ENCODE assay signal across 8 mouse cellular contexts in genomic region chr11:20331690-20332537, GRCm38 (mm10). TPM values are rescaled to one million over a fixed set of nuclear protein-coding genes. Genes with fewer than 3 reads are reported as not detected.
A peak's percentile ranks its signal among the peaks of the same experiment; 100 is the strongest.
DNase-seq lines count a peak whose midpoint lies in the region; ATAC-seq and TF ChIP-seq lines count a peak whose summit lies in the region.

No protein-coding gene starts in this region.

- peak overlapping the region; percentile 47 for H3K4me3 ChIP-seq in kidney, adult 2 months (ENCODE audit: insufficient read depth, low read depth, low read length)
- H3K4me3 ChIP-seq in limb, embryonic 14.5 days (replicated peaks; ENCODE audit: low read length), result peak overlapping the region; percentile 55
- H3K4me3 ChIP-seq in midbrain, embryonic 14.5 days (replicated peaks; ENCODE audit: low read depth, low read length), result peak overlapping the region; percentile 78
- peak overlapping the region; percentile 66 for H3K4me3 ChIP-seq in stomach, embryonic 16.5 days (replicated peaks; ENCODE audit: low read length)

- H3K4me2 ChIP-seq in limb, embryonic 14.5 days (replicated peaks; ENCODE audit: low read depth, low read length, severe bottlenecking), result peak overlapping the region; percentile 94
- H3K4me2 ChIP-seq in midbrain, embryonic 14.5 days (ENCODE audit: low read length), result peak overlapping the region; percentile 86
- peak overlapping the region; percentile 85 for H3K4me2 ChIP-seq in stomach, embryonic 16.5 days (ENCODE audit: low read depth, low read length)

- H3K9ac ChIP-seq in limb, embryonic 14.5 days (ENCODE audit: low read depth, low read length, severe bottlenecking), result peak overlapping the region; percentile 68
- H3K9ac ChIP-seq in midbrain, embryonic 14.5 days (replicated peaks; ENCODE audit: low read length), result peak overlapping the region; percentile 74
- peak overlapping the region; percentile 81 for H3K9ac ChIP-seq in stomach, embryonic 16.5 days (ENCODE audit: low read length)

- TF ChIP-seq CTCF in kidney, adult 2 months (conservative IDR thresholded peaks at IDR 0.05; ENCODE audit: insufficient read depth, insufficient read length, low read depth, low read length), result no peak

- no peaks in the 10 kb centered on the region for H3K36me3 ChIP-seq in kidney, adult 2 months (ENCODE audit: control insufficient read depth, insufficient read depth, low read length)
- no peaks in the 10 kb centered on the region for H3K36me3 ChIP-seq in limb, embryonic 14.5 days (ENCODE audit: control insufficient read depth, insufficient read depth, low read length)
- no peaks in the 10 kb centered on the region for H3K36me3 ChIP-seq in midbrain, embryonic 14.5 days (ENCODE audit: control insufficient read depth, insufficient read depth, low read length)
- H3K36me3 ChIP-seq in stomach, embryonic 16.5 days (ENCODE audit: control insufficient read depth, insufficient read depth, low read length), result no peaks in the 10 kb centered on the region

- H3K27me3 ChIP-seq in kidney, adult 2 months (replicated peaks; ENCODE audit: control insufficient read depth, insufficient read depth, low read length), result no peaks in the 10 kb centered on the region
- no peaks in the 10 kb centered on the region for H3K27me3 ChIP-seq in limb, embryonic 14.5 days (ENCODE audit: control insufficient read depth, insufficient read depth, low read length)
- no peaks in the 10 kb centered on the region for H3K27me3 ChIP-seq in midbrain, embryonic 14.5 days (ENCODE audit: control insufficient read depth, insufficient read depth, low read length)
- no peaks in the 10 kb centered on the region for H3K27me3 ChIP-seq in stomach, embryonic 16.5 days (ENCODE audit: control insufficient read depth, insufficient read depth, low read length)

- peak; percentile 10 for ATAC-seq in limb, embryonic 14.5 days (ENCODE audit: low FRiP score, low read depth)
- peak; percentile 41 for ATAC-seq in midbrain, embryonic 14.5 days (ENCODE audit: low FRiP score, low TSS enrichment)
- ATAC-seq in stomach, embryonic 16.5 days (ENCODE audit: insufficient read depth, low FRiP score), result no peak

- H3K27ac ChIP-seq in kidney, adult 2 months (ENCODE audit: insufficient read depth, low read depth, low read length), result no peak overlapping the region
- H3K27ac ChIP-seq in limb, embryonic 14.5 days (replicated peaks; ENCODE audit: low read depth, low read length), result peak overlapping the region; percentile 84
- H3K27ac ChIP-seq in midbrain, embryonic 14.5 days (replicated peaks; ENCODE audit: low read depth, low read length), result peak overlapping the region; percentile 96
- H3K27ac ChIP-seq in stomach, embryonic 16.5 days (ENCODE audit: low read length), result peak overlapping the region; percentile 87

- 5% methylated on average over 61 of the region's 61 CpGs for WGBS in kidney, adult 2 months
- 1% methylated on average over 55 of the region's 61 CpGs for WGBS in limb, embryonic 14.5 days
- WGBS in midbrain, embryonic 14.5 days, result 1% methylated on average over 61 of the region's 61 CpGs
- WGBS in stomach, embryonic 16.5 days, result 2% methylated on average over 61 of the region's 61 CpGs

- H3K9me3 ChIP-seq in limb, embryonic 14.5 days (ENCODE audit: control insufficient read depth, low read length), result no peaks in the 10 kb centered on the region
- H3K9me3 ChIP-seq in midbrain, embryonic 14.5 days (ENCODE audit: control insufficient read depth, low read length), result no peaks in the 10 kb centered on the region
- no peaks in the 10 kb centered on the region for H3K9me3 ChIP-seq in stomach, embryonic 16.5 days (replicated peaks; ENCODE audit: control insufficient read depth, low read length)

- TF ChIP-seq POLR2A in kidney, adult 2 months (IDR thresholded peaks at IDR 0.05; ENCODE audit: low read depth, low read length), result no peak
- no peak for TF ChIP-seq POLR2A in limb, embryonic 14.5 days (IDR thresholded peaks at IDR 0.05; ENCODE audit: borderline replicate concordance, extremely low read depth, insufficient read depth, insufficient read length)

- DNase-seq in 416B (ENCODE audit: low read depth) (peak; percentile 48), ZHBTc4 (ENCODE audit: low read depth, low spot score) (peak; percentile 52)
- peak; percentile 50 for DNase-seq in embryo, embryonic 10.5 days (ENCODE audit: low spot score)
- DNase-seq in gastrocnemius, postnatal 4 days (ENCODE audit: low spot score in 2 of 2), result peak; percentile 18 to 35
- DNase-seq in kidney, adult 2 months, result peak; percentile 44
- peak; percentile 12 for DNase-seq in limb, embryonic 14.5 days (ENCODE audit: low spot score)
- DNase-seq in midbrain, embryonic 14.5 days, result peak; percentile 73

- H3K4me1 ChIP-seq in kidney, adult 2 months (ENCODE audit: control insufficient read depth, insufficient read depth, low read length), result no peaks in the 10 kb centered on the region; the same call in 1 of the 2 replicates
- H3K4me1 ChIP-seq in limb, embryonic 14.5 days (ENCODE audit: control insufficient read depth, insufficient read depth, low read length), result 0 out of 2 replicates have a peak, but pooled peaks cover 13% of the 10 kb centered on the region
- peaks cover 35% of the 10 kb centered on the region for H3K4me1 ChIP-seq in midbrain, embryonic 14.5 days (ENCODE audit: control insufficient read depth, insufficient read depth, low read length)
- peaks cover 15% of the 10 kb centered on the region for H3K4me1 ChIP-seq in stomach, embryonic 16.5 days (ENCODE audit: control insufficient read depth, insufficient read depth, low read length)

RNA-seq across cellular contexts. Expression of gene Slc1a4, which starts 0.6 kb away (rescaled TPM):
- total RNA-seq in gastrocnemius, postnatal 4 days (2021), result 1 to 10 TPM; 7.4 to 8.5 TPM
- 5.2 and 7.7 TPM in 2 replicates for polyA plus RNA-seq in kidney, adult 2 months (2012; rRNA removed)
- 15.1 and 18.5 TPM in 2 replicates for polyA plus RNA-seq in limb, embryonic 14.5 days (2012; rRNA removed)
- 20.1 and 21.8 TPM in 2 replicates for polyA plus RNA-seq in limb, embryonic 14.5 days (2014; fragmentation: Nextera tagmentation; extraction: Ambion mirVana)
- polyA plus RNA-seq in midbrain, embryonic 14.5 days (2014; fragmentation: Nextera tagmentation; extraction: Ambion mirVana), result 37.6 and 55.6 TPM in 2 replicates
- polyA plus RNA-seq in stomach, embryonic 16.5 days (2015; fragmentation: Nextera tagmentation; extraction: Ambion mirVana), result 18.9 and 21.3 TPM in 2 replicates

Comparison
In these comparisons a context has a peak if more than half of its experiments do, and no peak if none do; other contexts are left out.
1. DNase-seq: peak in every context shown above with its lines; median percentile 73 in midbrain, embryonic 14.5 days; 52 in ZHBTc4; 50 in embryo, embryonic 10.5 days; 48 in 416B; 44 in kidney, adult 2 months; 26 in gastrocnemius, postnatal 4 days; 12 in limb, embryonic 14.5 days.